Mouse (Mus musculus) heart, embryonic 16.5 days (tissue): ENCODE measurements around the gene Uqcc1. TPM values are rescaled to one million over a fixed set of nuclear protein-coding genes. Genes with fewer than 3 reads are reported as not detected.

Experiments used
- ATAC-seq: fragments of 200-750 bp; cut with Nextera tagmentation; replicated peaks from 2 replicates; pipeline ENCODE4 v1.8.0; 2017; ENCODE audit warnings: moderate number of reproducible peaks; ENCODE audit not compliant: insufficient read depth, low FRiP score; ENCODE audit errors: extremely low read depth
- H3K27ac ChIP-seq: fragments of 300-500 bp; sonication (generic); 2 replicates; pipeline ENCODE4 v1.5.1; 2014; ENCODE audit warnings: mild to moderate bottlenecking, low read length, control low read depth, moderate library complexity
- H3K27me3 ChIP-seq: fragments of 300-500 bp; sonication (generic); 2 replicates; pipeline ENCODE4 v1.6.1; 2014; ENCODE audit warnings: low read length, mixed read lengths; ENCODE audit not compliant: control insufficient read depth, insufficient read depth
- H3K36me3 ChIP-seq: fragments of 300-500 bp; sonication (generic); 2 replicates; pipeline ENCODE4 v1.6.1; 2014; ENCODE audit not compliant: control insufficient read depth, insufficient read depth
- H3K4me1 ChIP-seq: fragments of 300-500 bp; sonication (generic); 2 replicates; pipeline ENCODE4 v1.6.1; 2014; ENCODE audit warnings: low read length, mixed read lengths; ENCODE audit not compliant: control insufficient read depth, insufficient read depth
- H3K4me2 ChIP-seq: fragments of 300-500 bp; sonication (generic); 2 replicates; pipeline ENCODE4 v1.6.1; 2014; ENCODE audit warnings: low read depth, mild to moderate bottlenecking, control low read depth, low read length
- H3K4me3 ChIP-seq: fragments of 300-500 bp; sonication (generic); 2 replicates; pipeline ENCODE4 v1.5.1; 2014; ENCODE audit warnings: mild to moderate bottlenecking, control low read depth, low read length
- H3K9ac ChIP-seq: fragments of 300-500 bp; sonication (generic); 2 replicates; pipeline ENCODE4 v1.6.1; 2014; ENCODE audit warnings: low read length, control low read depth
- H3K9me3 ChIP-seq: fragments of 300-500 bp; sonication (generic); replicated peaks from 2 replicates; pipeline ENCODE4 v1.6.1; 2016; ENCODE audit warnings: low read length; ENCODE audit not compliant: control insufficient read depth
- WGBS: fragments of 180-500 bp; shearing (Covaris S2); extraction: QIAGEN DNeasy Blood & Tissue Kit; methylation state at CpG from one replicate; pipeline ENCODE4 v1.1.7; 2014; 5-methylcytosine and 5-hydroxymethylcytosine counted together
- polyA plus RNA-seq: library from polyadenylated mRNA; unstranded; fragments of >200 nt; fragmentation: Nextera tagmentation; extraction: Ambion mirVana; gene quantifications from 2 replicates; pipeline ENCODE4 v1.2.1, GENCODE M21; 2015

Gene Uqcc1
- polyA plus RNA-seq, 1 experiment from 2014 or later, result 129 TPM

- peaks cover 7% of the 10 kb centered on the region for H3K4me1 ChIP-seq
- no peaks in the 10 kb centered on the region; the same call in 1 of the 2 replicates for H3K27me3 ChIP-seq
- ATAC-seq, result no peak
- H3K4me2 ChIP-seq, result no peak overlapping the region
- no peak overlapping the region for H3K4me3 ChIP-seq
- H3K27ac ChIP-seq, result no peak overlapping the region
- H3K9ac ChIP-seq, result no peak overlapping the region
- no peaks in the 10 kb centered on the region for H3K9me3 ChIP-seq
- H3K36me3 ChIP-seq, result no peaks in the 10 kb centered on the region
- 82% methylated on average over 8 of the region's 8 CpGs for WGBS
Measured at GRCm38 (mm10) chr2:155830841-155831240, 99.3 kb downstream of the Uqcc1 start.

- Histone ChIP-seq H3K4me2 (peak within 1 kb of the TSS; percentile 95), H3K9me3 (no peaks in the 10 kb centered on the region), H3K27ac (peak within 1 kb of the TSS; percentile 87), H3K27me3 (no peaks in the 10 kb centered on the region), H3K4me1 (peaks cover 16% of the 10 kb centered on the region), H3K36me3 (peaks cover 19% of the 10 kb centered on the region), H3K9ac (peak within 1 kb of the TSS; percentile 83), H3K4me3 (peak within 1 kb of the TSS; percentile 98)
- peak; percentile 95 for ATAC-seq
- 2% methylated on average over 27 of the region's 27 CpGs for WGBS
Measured at GRCm38 (mm10) chr2:155826630-155827424, 103.3 kb downstream of the Uqcc1 start, which contains the start of gene Eif6. Gene Eif6, minus strand, starts transcription at chr2:155826925.

GRCm38 (mm10) chr2:155825904-155826629 is 104.0 kb downstream of the Uqcc1 start:
- 1% methylated on average over 52 of the region's 52 CpGs for WGBS
- peaks cover 16% of the 10 kb centered on the region for H3K4me1 ChIP-seq

GRCm38 (mm10) chr2:155823722-155824121 is 106.4 kb downstream of the Uqcc1 start:
- Histone ChIP-seq H3K4me2 (no peak overlapping the region), H3K4me1 (peaks cover 23% of the 10 kb centered on the region), H3K27me3 (no peaks in the 10 kb centered on the region), H3K4me3 (no peak overlapping the region), H3K27ac (no peak overlapping the region), H3K9me3 (no peaks in the 10 kb centered on the region), H3K36me3 (peaks cover 36% of the 10 kb centered on the region), H3K9ac (no peak overlapping the region)
- no peak for ATAC-seq
- 89% methylated on average over 8 of the region's 8 CpGs for WGBS

More at GRCm38 (mm10) chr2:155825904-155826629, 104.0 kb downstream of the Uqcc1 start:
- Histone ChIP-seq H3K4me2 (peak overlapping the region; percentile 95), H3K9ac (peak overlapping the region; percentile 83), H3K27ac (peak overlapping the region; percentile 87), H3K27me3 (no peaks in the 10 kb centered on the region), H3K4me3 (peak overlapping the region; percentile 98), H3K9me3 (no peaks in the 10 kb centered on the region), H3K36me3 (peaks cover 25% of the 10 kb centered on the region)
- peak; percentile 17 for ATAC-seq

- no peak for ATAC-seq
- Histone ChIP-seq H3K4me3 (no peak overlapping the region), H3K4me2 (no peak overlapping the region), H3K9me3 (no peaks in the 10 kb centered on the region), H3K27me3 (no peaks in the 10 kb centered on the region), H3K36me3 (peaks cover 36% of the 10 kb centered on the region), H3K4me1 (peaks cover 18% of the 10 kb centered on the region), H3K27ac (no peak overlapping the region), H3K9ac (no peak overlapping the region)
- WGBS, result 87% methylated on average over 5 of the region's 5 CpGs
Measured at GRCm38 (mm10) chr2:155820779-155821178, 109.3 kb downstream of the Uqcc1 start.

GRCm38 (mm10) chr2:155819449-155820251 is 110.5 kb downstream of the Uqcc1 start:
- H3K9me3 ChIP-seq, result no peaks in the 10 kb centered on the region
- H3K27ac ChIP-seq, result peak overlapping the region; percentile 83
- 0 out of 2 replicates have a peak, but pooled peaks have one; percentile 1 for ATAC-seq
- H3K4me2 ChIP-seq, result peak overlapping the region; percentile 72
- WGBS, result 61% methylated on average over 6 of the region's 6 CpGs
- H3K9ac ChIP-seq, result peak overlapping the region; percentile 94
- peaks cover 36% of the 10 kb centered on the region for H3K36me3 ChIP-seq
- peak overlapping the region; percentile 87 for H3K4me3 ChIP-seq
- H3K27me3 ChIP-seq, result no peaks in the 10 kb centered on the region
- peaks cover 11% of the 10 kb centered on the region for H3K4me1 ChIP-seq

- peak within 1 kb of the TSS; percentile 83 for H3K27ac ChIP-seq
- peaks cover 11% of the 10 kb centered on the region for H3K4me1 ChIP-seq
- H3K4me2 ChIP-seq, result peak within 1 kb of the TSS; percentile 72
- peaks cover 36% of the 10 kb centered on the region for H3K36me3 ChIP-seq
- peak within 1 kb of the TSS; percentile 87 for H3K4me3 ChIP-seq
- no peak for ATAC-seq
- H3K9ac ChIP-seq, result peak within 1 kb of the TSS; percentile 94
- no peaks in the 10 kb centered on the region for H3K27me3 ChIP-seq
- no peaks in the 10 kb centered on the region for H3K9me3 ChIP-seq
Measured at GRCm38 (mm10) chr2:155819392-155819448, 110.9 kb downstream of the Uqcc1 start, which contains the start of gene BC029722. Gene BC029722, minus strand, starts transcription at chr2:155819426.

GRCm38 (mm10) chr2:155818596-155819391 is 111.3 kb downstream of the Uqcc1 start:
- WGBS, result under 1% methylated on average over 37 of the region's 37 CpGs
- H3K4me3 ChIP-seq, result peak overlapping the region; percentile 87

More at GRCm38 (mm10) chr2:155818596-155819391, 111.3 kb downstream of the Uqcc1 start:
- Histone ChIP-seq H3K9me3 (no peaks in the 10 kb centered on the region), H3K9ac (peak overlapping the region; percentile 94), H3K4me2 (peak overlapping the region; percentile 72), H3K36me3 (peaks cover 35% of the 10 kb centered on the region), H3K27me3 (no peaks in the 10 kb centered on the region), H3K4me1 (peaks cover 11% of the 10 kb centered on the region), H3K27ac (peak overlapping the region; percentile 83)
- peak; percentile 97 for ATAC-seq
